Mouse (Mus musculus) intestine, postnatal 0 days (tissue): ENCODE results near the gene Fkbp1a. TPM values are rescaled to one million over a fixed set of nuclear protein-coding genes. Genes with fewer than 3 reads are reported as not detected.
A peak's percentile ranks its signal among the peaks of the same experiment; 100 is the strongest.

Source experiments
- ATAC-seq: fragments of 200-750 bp; cut with Nextera tagmentation; 2 replicates; pipeline ENCODE4 v1.8.0; 2017; ENCODE audit warnings: mild to moderate bottlenecking, moderate TSS enrichment, moderate library complexity
- H3K27ac ChIP-seq: fragments of 300-500 bp; sonication (generic); 2 replicates; pipeline ENCODE4 v1.5.1; 2014; ENCODE audit warnings: mild to moderate bottlenecking, low read depth, low read length, moderate library complexity
- H3K27me3 ChIP-seq: fragments of 300-500 bp; sonication (generic); replicated peaks from 2 replicates; pipeline ENCODE4 v1.6.1; 2014; ENCODE audit warnings: low read length, mixed read lengths; ENCODE audit not compliant: control insufficient read depth, insufficient read depth
- H3K36me3 ChIP-seq: fragments of 300-500 bp; sonication (generic); 2 replicates; pipeline ENCODE4 v1.6.1; 2014; ENCODE audit warnings: mild to moderate bottlenecking, moderate library complexity; ENCODE audit not compliant: control insufficient read depth, insufficient read depth
- H3K4me1 ChIP-seq: fragments of 300-500 bp; sonication (generic); replicated peaks from 2 replicates; pipeline ENCODE4 v1.6.1; 2014; ENCODE audit warnings: antibody characterized with exemption, low read length, mixed read lengths; ENCODE audit not compliant: control insufficient read depth, insufficient read depth
- H3K4me2 ChIP-seq: fragments of 300-500 bp; sonication (generic); replicated peaks from 2 replicates; pipeline ENCODE4 v1.6.1; 2014; ENCODE audit warnings: low read depth, mild to moderate bottlenecking, moderate library complexity
- H3K4me3 ChIP-seq: fragments of 300-500 bp; sonication (generic); 2 replicates; pipeline ENCODE4 v1.5.1; 2014; ENCODE audit warnings: low read depth, low read length
- H3K9ac ChIP-seq: fragments of 300-500 bp; sonication (generic); 2 replicates; pipeline ENCODE4 v1.6.1; 2014; ENCODE audit warnings: mild to moderate bottlenecking, low read depth, low read length
- H3K9me3 ChIP-seq: fragments of 300-500 bp; sonication (generic); 2 replicates; pipeline ENCODE4 v1.6.1; 2016; ENCODE audit warnings: mixed run types; ENCODE audit not compliant: control insufficient read depth
- CTCF ChIP-seq: sonication (generic); IDR thresholded peaks from 2 replicates; pipeline ENCODE4 v1.5.1; 2016; ENCODE audit warnings: low read depth, mild to moderate bottlenecking, control low read depth, antibody characterized with exemption, moderate library complexity
- WGBS: fragments of 180-500 bp; shearing (Covaris S2); extraction: QIAGEN DNeasy Blood & Tissue Kit; methylation state at CpG from one replicate; pipeline ENCODE4 v1.1.7; 2014; 5-methylcytosine and 5-hydroxymethylcytosine counted together
- polyA plus RNA-seq: library from polyadenylated mRNA; unstranded; fragments of >200 nt; fragmentation: Nextera tagmentation; extraction: Ambion mirVana; gene quantifications from 2 replicates; pipeline ENCODE4 v1.2.1, GENCODE M21; 2015

Fkbp1a gene
- 370 and 377 TPM in 2 replicates for polyA plus RNA-seq

DNA sequence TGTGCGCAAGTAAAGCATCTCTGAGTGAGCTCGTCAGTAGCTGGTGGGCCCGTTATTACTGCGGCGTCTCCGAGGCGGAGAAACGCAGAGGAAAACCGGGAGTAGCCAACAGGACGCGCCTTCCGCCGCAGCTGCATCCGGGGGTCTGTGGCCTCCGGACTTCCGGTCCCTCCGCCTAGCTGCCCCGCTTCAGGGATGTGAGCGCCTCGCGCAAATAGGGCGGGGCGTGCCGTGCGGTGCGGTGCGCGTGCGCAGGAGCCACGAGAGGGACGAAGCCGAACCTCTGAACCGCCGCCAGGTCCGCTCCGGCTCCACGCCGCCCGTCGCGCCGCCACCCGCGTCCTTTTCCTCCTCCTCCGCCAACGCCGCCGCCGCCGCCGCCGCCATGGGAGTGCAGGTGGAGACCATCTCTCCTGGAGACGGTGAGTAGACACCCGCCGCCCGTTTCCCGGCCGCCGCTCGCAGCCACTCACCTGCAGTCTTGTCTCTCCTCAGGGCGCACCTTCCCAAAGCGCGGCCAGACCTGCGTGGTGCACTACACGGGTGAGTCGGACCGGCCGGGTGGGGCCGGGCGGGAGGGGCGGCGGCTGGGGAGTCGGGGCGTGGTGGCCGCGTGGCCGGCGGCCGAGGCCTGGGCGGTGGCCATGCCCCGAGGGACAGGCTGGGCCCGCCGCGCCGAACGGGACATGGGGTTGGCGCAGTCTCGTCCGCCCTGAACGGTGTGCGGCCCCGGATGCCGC lies at the start of gene Fkbp1a:
Fkbp1a (plus strand) TSS at position 161 of the 740 bp plus-strand sequence.
- Histone ChIP-seq H3K36me3 (peaks cover 16% of the 10 kb centered on the region; the same call in 1 of the 2 replicates), H3K9me3 (no peaks in the 10 kb centered on the region), H3K9ac (peak within 1 kb of the TSS; percentile 75), H3K27ac (peak within 1 kb of the TSS; percentile 80), H3K27me3 (no peaks in the 10 kb centered on the region), H3K4me2 (peak within 1 kb of the TSS; percentile 80), H3K4me3 (peak within 1 kb of the TSS; percentile 62), H3K4me1 (peaks cover 10% of the 10 kb centered on the region)
- peak; percentile 96 for ATAC-seq
- peak; percentile 37; the same call in 1 of the 2 replicates for TF ChIP-seq CTCF
- WGBS: under 1% methylated on average over 89 of the region's 93 CpGs

DNA sequence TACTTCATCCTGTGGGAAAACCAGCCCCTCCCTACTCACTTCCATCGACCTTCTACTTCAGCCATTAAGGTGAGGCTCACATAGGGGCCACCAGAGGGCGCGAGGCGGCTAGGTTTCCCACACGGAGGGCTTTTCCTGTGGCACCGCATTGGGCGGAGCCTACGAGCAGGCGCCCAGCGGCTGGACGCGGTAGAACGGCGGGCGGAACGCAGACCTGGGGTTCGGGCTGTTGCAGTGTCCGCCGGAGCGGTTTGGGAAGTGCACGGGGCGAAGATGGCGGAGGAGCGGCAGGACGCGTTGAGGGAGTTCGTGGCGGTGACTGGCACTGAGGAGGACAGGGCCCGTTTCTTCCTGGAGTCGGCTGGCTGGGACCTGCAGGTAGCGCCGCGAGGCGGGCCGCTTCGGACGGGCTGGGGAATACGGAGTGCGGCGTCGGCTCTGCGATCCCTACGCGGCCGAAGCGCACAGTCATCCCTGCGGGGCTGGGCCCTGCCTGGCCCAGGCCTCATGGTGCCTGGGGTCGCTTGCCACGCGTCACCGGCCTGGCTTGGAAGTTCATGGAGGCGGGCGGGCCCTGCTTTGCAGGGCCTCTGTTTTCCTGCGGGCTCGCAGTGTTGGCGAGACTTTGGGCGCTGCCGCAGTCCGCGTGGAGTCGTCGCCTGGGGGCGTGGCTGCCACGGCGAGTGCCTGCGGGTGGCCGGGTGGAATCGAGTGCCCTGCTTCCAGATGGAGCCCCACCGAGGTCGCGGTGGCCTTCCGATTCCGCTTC lies 48.1 kb upstream of the Fkbp1a start, which contains the start of gene Nsfl1c:
Nsfl1c (plus strand) TSS at position 148 of the 769 bp plus-strand sequence.
- TF ChIP-seq CTCF: peak; percentile 99
- H3K4me2 ChIP-seq: peak within 1 kb of the TSS; percentile 83
- whole genome bisulfite sequencing: under 1% methylated on average over 73 of the region's 73 CpGs
- no peaks in the 10 kb centered on the region for H3K27me3 ChIP-seq
- no peaks in the 10 kb centered on the region for H3K9me3 ChIP-seq
- H3K36me3 ChIP-seq: peaks cover 17% of the 10 kb centered on the region
- H3K4me1 ChIP-seq: no peaks in the 10 kb centered on the region
- peak within 1 kb of the TSS; percentile 86 for H3K9ac ChIP-seq
- no peak within 1 kb of the TSS; the same call in 1 of the 2 replicates for H3K27ac ChIP-seq
- peak; percentile 100 for ATAC-seq
- peak within 1 kb of the TSS; percentile 98 for H3K4me3 ChIP-seq

DNA sequence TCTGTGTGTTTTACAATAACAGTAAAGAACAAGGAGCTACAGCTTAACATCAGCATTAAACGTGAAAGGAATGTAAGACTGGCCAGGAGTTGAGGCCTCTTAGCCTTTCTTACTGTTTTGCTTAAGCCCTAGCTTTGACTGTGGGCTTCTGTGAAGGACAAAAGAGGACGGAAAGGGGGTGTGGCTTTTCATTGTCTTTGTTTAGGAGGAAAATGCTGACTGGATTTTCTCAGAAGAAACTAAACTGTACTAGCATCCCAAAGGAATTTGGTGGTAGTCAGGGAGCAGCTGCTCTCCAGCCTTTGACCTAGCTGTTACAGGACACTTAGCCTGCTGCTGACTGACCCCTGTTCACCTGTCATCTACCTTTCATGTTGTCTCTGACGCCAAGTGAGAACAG lies 43.9 kb upstream of the Fkbp1a start:
- 67% methylated on average over 3 of the region's 3 CpGs for WGBS
- no peak for ATAC-seq
- H3K36me3 ChIP-seq: peaks cover 37% of the 10 kb centered on the region
- no peaks in the 10 kb centered on the region for H3K27me3 ChIP-seq
- no peak for TF ChIP-seq CTCF
- H3K9ac ChIP-seq: no peak overlapping the region
- H3K9me3 ChIP-seq: no peaks in the 10 kb centered on the region
- H3K4me2 ChIP-seq: no peak overlapping the region
- no peak overlapping the region for H3K27ac ChIP-seq
- no peaks in the 10 kb centered on the region for H3K4me1 ChIP-seq
- no peak overlapping the region for H3K4me3 ChIP-seq

DNA sequence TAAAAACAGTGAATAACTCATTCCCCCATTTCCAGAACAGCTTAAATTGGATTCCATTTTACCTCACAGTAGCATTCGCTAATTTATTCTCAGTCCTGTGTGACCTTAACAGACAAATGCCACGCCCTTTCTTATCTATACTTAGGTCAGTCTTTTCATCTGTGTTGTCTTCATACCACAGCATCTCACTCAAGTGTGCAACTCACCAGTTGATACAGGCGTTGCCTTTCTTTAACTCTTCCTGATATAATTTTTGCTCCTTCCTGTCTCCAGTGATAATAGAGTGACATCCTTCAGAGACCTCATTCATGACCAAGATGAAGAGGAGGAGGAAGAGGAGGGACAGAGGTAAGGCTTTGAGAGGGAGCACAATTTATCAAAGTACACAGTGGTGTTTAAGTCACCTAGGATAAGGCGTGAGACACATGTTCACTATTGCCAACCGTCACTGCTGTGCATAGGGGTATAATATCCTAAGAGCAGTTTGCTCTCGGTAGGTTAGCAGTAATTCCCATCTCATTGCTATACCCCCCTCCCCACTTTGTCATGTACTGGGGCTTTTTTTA lies 41.8 kb upstream of the Fkbp1a start:
- no peak for TF ChIP-seq CTCF
- 90% methylated on average over 6 of the region's 6 CpGs for WGBS
- H3K9me3 ChIP-seq: no peaks in the 10 kb centered on the region
- H3K9ac ChIP-seq: no peak overlapping the region
- no peaks in the 10 kb centered on the region for H3K4me1 ChIP-seq
- no peak overlapping the region for H3K4me2 ChIP-seq
- no peak overlapping the region for H3K27ac ChIP-seq
- H3K27me3 ChIP-seq: no peaks in the 10 kb centered on the region
- H3K36me3 ChIP-seq: peaks cover 52% of the 10 kb centered on the region
- no peak for ATAC-seq
- H3K4me3 ChIP-seq: no peak overlapping the region

DNA sequence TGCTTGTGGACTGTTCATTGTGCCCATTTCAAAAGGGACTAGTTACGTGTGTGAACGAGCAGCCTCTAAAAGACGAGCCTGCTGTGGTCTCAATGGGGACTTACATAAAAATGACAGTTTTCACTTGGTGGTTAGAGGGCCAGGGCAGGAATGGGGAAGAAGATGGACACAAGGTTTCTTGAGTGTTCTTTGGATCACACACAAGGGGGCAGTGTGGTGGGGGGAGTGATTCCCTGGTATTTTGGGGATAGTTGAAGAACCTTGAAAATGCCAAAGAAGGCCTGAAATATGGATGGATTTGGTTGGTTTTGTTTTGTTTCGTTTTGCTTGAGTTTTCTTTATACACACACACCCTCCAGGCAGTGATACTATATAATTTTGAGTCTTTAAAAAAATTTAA lies 38.1 kb upstream of the Fkbp1a start:
- Histone ChIP-seq H3K27ac (no peak overlapping the region), H3K27me3 (no peaks in the 10 kb centered on the region), H3K9ac (no peak overlapping the region), H3K9me3 (no peaks in the 10 kb centered on the region), H3K36me3 (peaks cover 69% of the 10 kb centered on the region), H3K4me2 (no peak overlapping the region), H3K4me3 (no peak overlapping the region), H3K4me1 (no peaks in the 10 kb centered on the region)
- 90% methylated on average over 4 of the region's 4 CpGs for WGBS
- no peak for ATAC-seq
- TF ChIP-seq CTCF: peak; percentile 44

DNA sequence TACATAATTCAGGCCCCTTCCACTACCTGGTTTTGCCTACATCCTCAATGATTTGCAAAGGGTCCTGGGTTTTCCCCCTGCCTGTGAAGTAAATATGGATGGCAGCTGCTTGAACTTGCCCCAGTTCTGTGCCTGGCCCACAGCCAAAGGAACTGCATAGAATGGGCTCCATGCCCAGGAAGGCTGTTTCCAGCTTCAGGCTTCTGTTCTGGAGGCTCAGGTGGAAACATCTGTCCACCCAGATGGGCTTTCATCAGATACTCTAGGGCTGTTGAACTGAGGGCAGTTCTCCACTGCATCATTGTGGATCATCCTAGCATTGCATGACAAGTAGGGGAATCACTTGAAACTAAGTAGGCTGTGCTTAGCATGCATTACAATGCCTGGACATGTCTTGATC lies 30.1 kb upstream of the Fkbp1a start:
- H3K4me3 ChIP-seq: no peak overlapping the region
- H3K9ac ChIP-seq: no peak overlapping the region
- no peak for ATAC-seq
- no peak overlapping the region for H3K27ac ChIP-seq
- TF ChIP-seq CTCF: no peak
- H3K36me3 ChIP-seq: peaks cover 69% of the 10 kb centered on the region
- H3K4me1 ChIP-seq: no peaks in the 10 kb centered on the region
- H3K4me2 ChIP-seq: no peak overlapping the region
- no peaks in the 10 kb centered on the region for H3K9me3 ChIP-seq
- no peaks in the 10 kb centered on the region for H3K27me3 ChIP-seq
